8 mouse cellular contexts compared by ENCODE assay signal in the genomic region with DNA sequence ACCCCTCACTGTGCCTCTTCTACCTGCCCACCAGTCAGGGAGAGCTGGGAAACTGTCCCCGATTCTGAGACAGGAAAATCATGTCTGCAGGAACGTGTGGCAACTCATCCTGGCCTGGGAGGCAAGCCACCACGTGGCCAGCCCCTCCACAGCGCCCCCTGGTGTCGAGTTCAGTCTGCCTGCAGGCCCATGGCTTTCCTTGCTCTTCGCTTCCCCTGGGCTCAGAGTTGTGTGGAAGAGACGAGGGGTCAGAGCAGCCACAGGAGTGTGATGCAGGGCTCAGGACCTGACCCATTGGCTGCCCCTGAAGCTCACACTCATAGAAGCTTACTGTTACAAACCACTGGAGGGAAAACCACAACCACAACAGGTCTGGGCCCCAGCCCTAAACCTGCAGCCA. TPM values are rescaled to one million over a fixed set of nuclear protein-coding genes. Genes with fewer than 3 reads are reported as not detected.
DNase-seq lines count a peak whose midpoint lies in the region; ATAC-seq and TF ChIP-seq lines count a peak whose summit lies in the region.

No protein-coding gene starts in this region.

- 13% methylated on average over 7 of the region's 7 CpGs for WGBS in lung, adult 2 months

- in situ Hi-C loops in ES-E14 (cut with MboI; ENCODE audit: low sequenced_read_pairs in 2 of 2, unreplicated experiment in 2 of 2) = no loop called here

- ATAC-seq in frontal cortex, adult (ENCODE audit: low TSS enrichment) = 0 out of 2 replicates have a peak, but pooled peaks have one; percentile 66

- no peak overlapping the region for H3K4me3 ChIP-seq in ES-E14 (ENCODE audit: insufficient read depth in 1 of 2, low read depth in 1 of 2, low read length in 2 of 2, poor library complexity in 1 of 2, severe bottlenecking in 1 of 2)
- no peak overlapping the region for H3K4me3 ChIP-seq in lung, adult 2 months (replicated peaks; ENCODE audit: extremely low read depth, low read depth, low read length)

- DNase-seq in B cell, adult 2 months = peak; percentile 94
- peak; percentile 64 for DNase-seq in ES-E14 (ENCODE audit: low read depth, low spot score)
- DNase-seq in c-Kit-positive CD71-positive TER-119-positive erythroid progenitor cells, embryonic 14.5 days (ENCODE audit: low spot score) = peak; percentile 62
- peak; percentile 35 for DNase-seq in hindlimb bud, embryonic 11.5 days (ENCODE audit: extremely low spot score, low read depth, low spot score)
- peak; percentile 85 for DNase-seq in lung, adult 2 months
- DNase-seq in retina, embryonic 14.5 days (ENCODE audit: low spot score) = peak; percentile 85
- peak; percentile 88 for DNase-seq in urinary bladder, postnatal 14 days (ENCODE audit: low spot score)

- H3K36me3 ChIP-seq in ES-E14 (ENCODE audit: control insufficient read depth, insufficient read depth, low read length, poor library complexity, severe bottlenecking) = peaks cover 2% of the 10 kb centered on the region; the same call in 1 of the 2 replicates

- no peak overlapping the region for H3K9ac ChIP-seq in ES-E14 (ENCODE audit: insufficient read depth, low read depth, low read length, poor library complexity, severe bottlenecking)

- no peaks in the 10 kb centered on the region for H3K9me3 ChIP-seq in ES-E14 (ENCODE audit: control insufficient read depth, insufficient read depth, low read depth, low read length)

- H3K4me1 ChIP-seq in ES-E14 (ENCODE audit: control insufficient read depth in 2 of 2, insufficient read depth in 2 of 2, low read length in 2 of 2, poor library complexity in 1 of 2) = peaks cover 4 to 10% of the 10 kb centered on the region in 2 experiments; a peak in 2 of 4 replicates
- H3K4me1 ChIP-seq in lung, adult 2 months (ENCODE audit: control insufficient read depth, insufficient read depth, low read length) = peaks cover 20% of the 10 kb centered on the region; the same call in 1 of the 2 replicates

- peak; percentile 77 for TF ChIP-seq CTCF in lung, adult 2 months (IDR thresholded peaks at IDR 0.05; ENCODE audit: insufficient read depth, low read length)

- no peak for TF ChIP-seq POLR2A in lung, adult 2 months (IDR thresholded peaks at IDR 0.05; ENCODE audit: borderline replicate concordance, extremely low read depth, low read depth, low read length)

- no peak overlapping the region for H3K27ac ChIP-seq in ES-E14 (ENCODE audit: insufficient read depth, low read depth, low read length, poor library complexity, severe bottlenecking)

TF ChIP-seq in ES-E14, 5 proteins besides CTCF, POLR2A, EP300 and RAD21:
- TF ChIP-seq ZC3H11A (IDR thresholded peaks at IDR 0.05; ENCODE audit: borderline replicate concordance, low read depth, low read length) (0 out of 2 replicates have a peak, but pooled peaks have one; percentile 31), ZNF384 (IDR thresholded peaks at IDR 0.05; ENCODE audit: low read depth, low read length) (no peak)

RNA-seq across cellular contexts. Expression of gene Prkcd, which starts 13.5 kb away (rescaled TPM):
- total RNA-seq in ES-E14 (2012; rRNA removed) = 43.8 and 60.3 TPM in 2 replicates
- polyA plus RNA-seq in lung, adult 2 months (2012; rRNA removed) = 111 and 134 TPM in 2 replicates

RNA-seq across cellular contexts. Expression of gene Rft1, which starts 41.6 kb away (rescaled TPM):
- 15.7 and 22.4 TPM in 2 replicates for total RNA-seq in ES-E14 (2012; rRNA removed)
- 10.1 and 18.7 TPM in 2 replicates for polyA plus RNA-seq in lung, adult 2 months (2012; rRNA removed)

Comparison
In these comparisons a context has a peak if more than half of its experiments do, and no peak if none do; other contexts are left out.
1. DNase-seq: peak in every context shown above with its lines; median percentile 94 in B cell, adult 2 months; 88 in urinary bladder, postnatal 14 days; 85 in lung, adult 2 months; 85 in retina, embryonic 14.5 days; 64 in ES-E14; 62 in c-Kit-positive CD71-positive TER-119-positive erythroid progenitor cells, embryonic 14.5 days; 35 in hindlimb bud, embryonic 11.5 days.